21 mouse cellular contexts compared by ENCODE assay signal in the genomic region with DNA sequence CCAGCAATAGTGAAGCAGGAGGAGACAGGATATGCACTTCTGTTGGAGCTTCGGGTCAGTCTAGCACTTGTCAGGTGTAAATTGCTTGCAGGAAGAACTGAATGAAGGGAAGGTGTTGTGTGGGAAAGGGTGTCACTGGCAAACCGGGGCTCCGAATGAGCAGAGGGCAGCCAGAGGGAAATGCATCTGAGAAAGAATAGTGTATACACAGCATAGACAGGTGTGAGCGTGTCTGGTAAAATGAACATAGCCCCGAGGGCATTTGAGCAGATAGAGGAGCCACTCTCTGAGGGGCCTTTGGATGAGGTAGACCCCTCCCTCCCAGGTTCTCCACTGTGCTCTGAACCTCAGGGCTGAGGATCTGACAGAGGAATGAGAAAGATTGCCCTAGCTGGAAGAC. TPM values are rescaled to one million over a fixed set of nuclear protein-coding genes. Genes with fewer than 3 reads are reported as not detected.
DNase-seq lines count a peak whose midpoint lies in the region; TF ChIP-seq lines count a peak whose summit lies in the region.
"Had no signal": no experiment of that assay in that cellular context is flagged by ENCODE, and none has a peak within 500 bp of the region (broad histone marks: within the 10 kb centered on the region; RNA-seq: fewer than 3 reads in every experiment).

No protein-coding gene starts in this region.

- no peak for DNase-seq in kidney, adult 2 months
- no peak for DNase-seq in kidney, postnatal 4 days
- peak; percentile 1 for DNase-seq in layer of hippocampus, adult 11-12 months (ENCODE audit: low spot score)
- DNase-seq in layer of hippocampus, postnatal 14 days (ENCODE audit: low spot score in 2 of 2): no peak
- peak; percentile 9 for DNase-seq in urinary bladder, adult 2 months (ENCODE audit: low spot score)
- no peak for DNase-seq in urinary bladder, adult 18-20 months (ENCODE audit: low spot score in 2 of 2)
- DNase-seq in yolk sac, embryonic 10.5 days (ENCODE audit: low spot score): peak; percentile 48
- DNase-seq in left cerebral cortex, adult 18-20 months (ENCODE audit: low spot score in 2 of 2): no peak
- DNase-seq: adrenal gland, postnatal 36 days; cerebellum, adult 9-10 months; gastrocnemius, postnatal 25 days; heart, postnatal 4 days; liver, postnatal 0 days; retina, postnatal 1 day; right cerebral cortex, postnatal 4 days; thymus, adult 18-20 months; thymus, postnatal 36 days had no signal

- H3K27ac ChIP-seq in kidney, adult 2 months (ENCODE audit: insufficient read depth, low read depth, low read length): peak overlapping the region; percentile 94
- H3K27ac ChIP-seq: forebrain, embryonic 15.5 days; intestine, embryonic 15.5 days; limb, embryonic 12.5 days; midbrain, embryonic 10.5 days had no signal

- no peak for TF ChIP-seq CTCF in kidney, adult 2 months (conservative IDR thresholded peaks at IDR 0.05; ENCODE audit: insufficient read depth, insufficient read length, low read depth, low read length)

- H3K4me3 ChIP-seq in kidney, adult 2 months (ENCODE audit: insufficient read depth, low read depth, low read length): peak overlapping the region; percentile 9; the same call in 1 of the 2 replicates
- H3K4me3 ChIP-seq: forebrain, embryonic 15.5 days; intestine, embryonic 15.5 days; limb, embryonic 12.5 days; midbrain, embryonic 10.5 days had no signal

- 34% methylated on average over 5 of the region's 5 CpGs for WGBS in kidney, adult 2 months

- peaks cover 28% of the 10 kb centered on the region for H3K4me1 ChIP-seq in kidney, adult 2 months (ENCODE audit: control insufficient read depth, insufficient read depth, low read length)

- no peak for TF ChIP-seq POLR2A in kidney, adult 2 months (IDR thresholded peaks at IDR 0.05; ENCODE audit: low read depth, low read length)

- H3K27me3 ChIP-seq in kidney, adult 2 months (replicated peaks; ENCODE audit: control insufficient read depth, insufficient read depth, low read length): no peaks in the 10 kb centered on the region
- H3K27me3 ChIP-seq: limb, embryonic 12.5 days had no signal

- no peaks in the 10 kb centered on the region for H3K36me3 ChIP-seq in kidney, adult 2 months (ENCODE audit: control insufficient read depth, insufficient read depth, low read length)
- H3K36me3 ChIP-seq: forebrain, embryonic 15.5 days; intestine, embryonic 15.5 days; limb, embryonic 12.5 days; midbrain, embryonic 10.5 days had no signal

RNA-seq across cellular contexts. Expression of gene BC034090, which starts 3.8 kb away (rescaled TPM):
- polyA plus RNA-seq in kidney, adult 2 months (2012; rRNA removed): 92.2 and 98.3 TPM in 2 replicates
- 1 to 10 TPM; 6.7 to 8.3 TPM for total RNA-seq in layer of hippocampus, postnatal 14 days (2021)
- 20.0 and 21.4 TPM in 2 replicates for polyA plus RNA-seq in urinary bladder, adult 2 months (2012; rRNA removed)
- 10 to 100 TPM in 1 of 2 experiments, 1 to 10 TPM in 1; 7.9 to 10.7 TPM for total RNA-seq in left cerebral cortex, adult 18-20 months (2021)

Comparison
In these comparisons a context has a peak if more than half of its experiments do, and no peak if none do; other contexts are left out.
1. DNase-seq: peak in layer of hippocampus, adult 11-12 months (single experiment), urinary bladder, adult 2 months (single experiment) and yolk sac, embryonic 10.5 days (single experiment); none in kidney, adult 2 months (single experiment), kidney, postnatal 4 days (0 of 2), layer of hippocampus, postnatal 14 days (0 of 2), urinary bladder, adult 18-20 months (0 of 2) and left cerebral cortex, adult 18-20 months (0 of 2).